Mouse (Mus musculus) stomach, embryonic 14.5 days (tissue): ENCODE results near the gene Gosr1. TPM values are rescaled to one million over a fixed set of nuclear protein-coding genes. Genes with fewer than 3 reads are reported as not detected.

Source experiments
- ATAC-seq: fragments of 200-750 bp; cut with Nextera tagmentation; 2 replicates; pipeline ENCODE4 v1.8.0; 2017; ENCODE audit warnings: low read depth, moderate TSS enrichment; ENCODE audit not compliant: insufficient number of reproducible peaks, insufficient read depth, low FRiP score
- H3K27ac ChIP-seq: fragments of 300-500 bp; sonication (generic); 2 replicates; pipeline ENCODE4 v1.5.1; 2014; ENCODE audit warnings: mild to moderate bottlenecking, low read length, moderate library complexity, mixed read lengths
- H3K27me3 ChIP-seq: fragments of 300-500 bp; sonication (generic); 2 replicates; pipeline ENCODE4 v1.6.1; 2014; ENCODE audit warnings: low read length, control low read depth, mixed read lengths; ENCODE audit not compliant: control insufficient read depth, insufficient read depth
- H3K36me3 ChIP-seq: fragments of 300-500 bp; sonication (generic); 2 replicates; pipeline ENCODE4 v1.6.1; 2014; ENCODE audit warnings: mild to moderate bottlenecking, control low read depth, low read length, moderate library complexity, mixed read lengths; ENCODE audit not compliant: control insufficient read depth, insufficient read depth
- H3K4me1 ChIP-seq: fragments of 300-500 bp; sonication (generic); 2 replicates; pipeline ENCODE4 v1.6.1; 2014; ENCODE audit warnings: low read length, control low read depth, mixed read lengths; ENCODE audit not compliant: control insufficient read depth, insufficient read depth
- H3K4me2 ChIP-seq: fragments of 300-500 bp; sonication (generic); replicated peaks from 2 replicates; pipeline ENCODE4 v1.6.1; 2014; ENCODE audit warnings: low read depth, low read length, control low read depth
- H3K4me3 ChIP-seq: fragments of 300-500 bp; sonication (generic); 2 replicates; pipeline ENCODE4 v1.5.1; 2014; ENCODE audit warnings: low read depth, low read length, control low read depth
- H3K9ac ChIP-seq: fragments of 300-500 bp; sonication (generic); replicated peaks from 2 replicates; pipeline ENCODE4 v1.6.1; 2014; ENCODE audit warnings: low read depth, mild to moderate bottlenecking, control low read depth, low read length, moderate library complexity, mixed read lengths
- H3K9me3 ChIP-seq: fragments of 300-500 bp; sonication (generic); 2 replicates; pipeline ENCODE4 v1.6.1; 2016; ENCODE audit warnings: low read depth, low read length, control low read depth; ENCODE audit not compliant: control insufficient read depth
- WGBS: fragments of 180-500 bp; shearing (Covaris S2); extraction: QIAGEN DNeasy Blood & Tissue Kit; methylation state at CpG from one replicate; pipeline ENCODE4 v1.1.7; 2014; 5-methylcytosine and 5-hydroxymethylcytosine counted together
- polyA plus RNA-seq: library from polyadenylated mRNA; unstranded; fragments of >200 nt; fragmentation: Nextera tagmentation; extraction: Ambion mirVana; gene quantifications from 2 replicates; pipeline ENCODE4 v1.2.1, GENCODE M21; 2014

Gosr1 gene
- polyA plus RNA-seq, 1 experiment from 2014 or later = 33.5 TPM

DNA sequence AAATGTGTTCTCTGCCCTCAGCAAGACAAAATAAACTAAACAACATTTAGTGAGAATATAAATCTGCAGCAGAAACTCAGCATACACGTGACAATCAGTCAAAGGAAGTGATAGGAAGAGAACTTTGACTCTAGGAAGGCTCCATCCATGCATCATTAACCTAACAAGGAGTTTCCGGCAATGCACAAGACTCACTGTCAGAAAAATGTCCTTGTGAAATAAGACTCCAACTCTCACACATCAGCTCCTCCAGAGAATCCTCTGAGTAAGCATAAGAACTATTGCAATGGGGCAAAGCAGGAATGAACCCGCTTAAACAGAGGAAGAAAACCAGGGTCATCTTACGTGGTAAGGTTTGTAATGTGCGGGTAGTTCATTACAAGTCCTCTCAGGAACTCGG, 33.9 kb upstream of the Gosr1 start:
- no peak overlapping the region for H3K27ac ChIP-seq
- H3K36me3 ChIP-seq = peaks cover 21% of the 10 kb centered on the region; the same call in 1 of the 2 replicates
- no peaks in the 10 kb centered on the region for H3K9me3 ChIP-seq
- 83% methylated on average over 6 of the region's 6 CpGs for whole genome bisulfite sequencing
- no peaks in the 10 kb centered on the region for H3K4me1 ChIP-seq
- no peak for ATAC-seq
- H3K9ac ChIP-seq = no peak overlapping the region
- H3K27me3 ChIP-seq = no peaks in the 10 kb centered on the region
- no peak overlapping the region for H3K4me3 ChIP-seq
- H3K4me2 ChIP-seq = no peak overlapping the region

DNA sequence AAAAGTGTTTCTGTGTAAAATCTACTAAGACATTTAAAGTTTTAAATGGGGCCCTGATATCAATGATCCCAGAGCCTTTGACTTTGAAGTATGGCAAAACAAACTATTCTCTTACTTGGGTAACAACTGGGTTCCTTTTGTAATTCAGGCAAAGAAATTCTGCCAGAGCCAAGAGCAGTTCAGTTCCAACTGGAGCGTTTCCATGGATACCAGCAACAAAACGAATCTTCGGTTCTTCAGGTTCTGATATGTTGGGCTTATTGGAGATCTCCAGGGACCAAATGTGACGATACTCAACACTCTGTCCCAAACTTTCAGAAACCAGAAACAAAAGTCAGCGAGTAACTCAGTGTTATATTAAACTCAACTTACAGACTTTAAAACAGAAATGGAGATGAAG, 31.9 kb upstream of the Gosr1 start:
- H3K36me3 ChIP-seq = peaks cover 27% of the 10 kb centered on the region
- WGBS = 89% methylated on average over 5 of the region's 5 CpGs

DNA sequence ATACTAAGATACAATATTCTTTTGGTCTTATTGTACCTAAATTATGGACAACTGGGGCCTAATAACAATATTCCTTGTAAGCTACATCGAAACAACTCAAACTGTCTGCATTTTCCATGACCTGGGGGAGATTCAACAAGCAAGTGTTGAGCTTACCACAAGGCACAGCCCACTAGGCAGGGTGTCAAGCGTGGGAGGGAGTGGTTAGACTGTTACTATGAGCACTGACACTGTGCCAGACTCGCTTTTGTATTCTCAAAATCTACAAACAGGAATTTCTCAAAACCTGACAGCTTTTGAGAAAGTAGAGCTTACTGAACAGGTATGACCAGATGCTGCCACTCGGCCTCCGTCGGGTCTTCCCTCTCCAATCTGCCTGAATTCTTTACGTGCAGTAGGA, 28.0 kb upstream of the Gosr1 start:
- Histone ChIP-seq H3K4me1 (no peaks in the 10 kb centered on the region), H3K9ac (no peak overlapping the region), H3K9me3 (no peaks in the 10 kb centered on the region), H3K27me3 (no peaks in the 10 kb centered on the region), H3K27ac (no peak overlapping the region), H3K4me3 (no peak overlapping the region), H3K4me2 (no peak overlapping the region), H3K36me3 (peaks cover 14% of the 10 kb centered on the region)
- ATAC-seq = no peak
- 77% methylated on average over 7 of the region's 7 CpGs for WGBS

More for the DNA sequence above, 31.9 kb upstream of the Gosr1 start:
- ATAC-seq = no peak
- Histone ChIP-seq H3K4me2 (no peak overlapping the region), H3K9ac (no peak overlapping the region), H3K27ac (no peak overlapping the region), H3K27me3 (no peaks in the 10 kb centered on the region), H3K9me3 (no peaks in the 10 kb centered on the region), H3K4me3 (no peak overlapping the region), H3K4me1 (no peaks in the 10 kb centered on the region)

DNA sequence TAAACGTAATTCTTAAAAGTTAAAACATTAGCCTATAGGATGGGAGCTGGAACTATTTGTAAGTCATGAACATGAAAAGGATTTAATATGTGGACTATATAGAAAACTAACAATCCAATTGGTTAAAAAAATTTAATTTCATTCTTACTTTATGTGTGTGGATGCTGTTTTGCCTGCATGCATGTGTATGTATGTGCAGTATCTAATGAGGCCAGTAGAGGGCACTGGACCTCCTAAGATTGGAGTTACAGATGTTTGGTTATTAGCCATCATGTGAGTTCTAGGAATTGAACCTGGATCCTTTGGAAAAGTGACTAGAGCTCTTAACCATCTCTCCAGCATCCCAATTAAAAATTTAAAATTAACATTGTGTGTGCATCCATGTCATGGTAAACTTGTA, 25.9 kb upstream of the Gosr1 start:
- no peak for ATAC-seq
- Histone ChIP-seq H3K4me1 (no peaks in the 10 kb centered on the region), H3K27me3 (no peaks in the 10 kb centered on the region), H3K36me3 (peaks cover 20% of the 10 kb centered on the region), H3K9ac (no peak overlapping the region), H3K4me3 (no peak overlapping the region), H3K4me2 (no peak overlapping the region), H3K9me3 (no peaks in the 10 kb centered on the region), H3K27ac (no peak overlapping the region)
- WGBS = 77% methylated on average over 1 of the region's 1 CpGs

DNA sequence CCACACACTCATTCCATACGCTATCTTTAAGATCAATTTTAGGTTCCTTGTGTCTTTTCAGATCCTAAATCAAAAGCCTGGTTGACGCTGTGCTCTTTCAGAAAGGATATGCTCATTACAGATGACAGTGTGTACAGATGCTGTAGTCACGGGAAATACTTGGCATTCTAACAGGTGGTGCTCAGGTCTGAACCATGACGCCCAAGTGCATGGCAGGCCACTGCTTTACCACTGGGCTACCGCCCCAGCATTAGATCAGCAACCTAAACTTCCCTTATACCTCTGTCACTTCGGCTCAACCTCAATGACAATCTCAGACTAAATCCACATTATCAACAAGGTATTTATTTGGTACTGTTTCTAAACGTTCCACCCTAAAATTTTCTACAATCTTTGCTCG, 12.2 kb upstream of the Gosr1 start:
- Histone ChIP-seq H3K4me2 (no peak overlapping the region), H3K4me1 (no peaks in the 10 kb centered on the region), H3K9ac (no peak overlapping the region), H3K36me3 (peaks cover 5% of the 10 kb centered on the region; the same call in 1 of the 2 replicates), H3K4me3 (no peak overlapping the region), H3K9me3 (no peaks in the 10 kb centered on the region), H3K27me3 (no peaks in the 10 kb centered on the region), H3K27ac (no peak overlapping the region)
- WGBS = 82% methylated on average over 8 of the region's 8 CpGs
- no peak for ATAC-seq

DNA sequence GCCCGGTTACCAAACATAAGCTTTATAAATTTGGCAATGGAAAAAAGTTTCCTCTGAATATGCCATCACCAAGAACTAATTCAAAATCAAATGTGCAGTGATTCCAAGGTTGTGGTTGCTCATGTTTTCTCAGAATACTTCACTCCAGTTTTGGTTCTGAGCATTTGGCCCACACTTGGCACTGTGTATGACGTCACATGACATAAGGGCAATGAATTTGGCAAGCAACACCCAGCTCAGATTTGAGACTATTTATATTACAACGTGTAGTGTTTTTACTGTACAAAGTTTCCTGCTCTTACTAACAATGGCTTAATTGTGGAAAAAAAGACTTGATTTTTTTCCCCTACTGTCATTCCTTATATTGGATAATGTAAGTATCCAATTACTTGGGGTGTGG, 10.4 kb upstream of the Gosr1 start:
- H3K4me1 ChIP-seq = no peaks in the 10 kb centered on the region
- ATAC-seq = no peak
- H3K4me3 ChIP-seq = no peak overlapping the region
- no peaks in the 10 kb centered on the region for H3K27me3 ChIP-seq
- H3K9me3 ChIP-seq = no peaks in the 10 kb centered on the region
- H3K27ac ChIP-seq = no peak overlapping the region
- no peaks in the 10 kb centered on the region for H3K36me3 ChIP-seq
- H3K4me2 ChIP-seq = no peak overlapping the region
- H3K9ac ChIP-seq = no peak overlapping the region
- 62% methylated on average over 3 of the region's 3 CpGs for WGBS

DNA sequence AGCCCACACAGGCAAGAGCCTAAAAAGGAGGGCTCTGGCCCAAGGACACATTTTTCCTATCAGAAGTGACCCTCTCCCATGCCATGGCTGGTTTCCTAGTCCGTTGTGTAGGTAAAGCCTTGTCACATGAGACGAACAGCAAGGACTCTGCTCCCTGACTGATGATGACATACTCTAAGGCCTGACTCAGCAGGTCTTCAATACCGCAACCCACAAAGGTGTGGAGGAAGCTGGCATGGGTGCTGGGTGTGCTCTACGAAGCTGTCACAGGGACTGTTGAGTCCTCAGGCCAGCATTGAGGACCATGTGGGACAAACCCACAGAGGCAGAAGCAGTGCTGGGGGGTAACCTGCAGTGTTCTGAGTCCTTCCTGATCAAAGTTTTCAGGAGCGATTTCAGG, 7.2 kb upstream of the Gosr1 start:
- H3K4me3 ChIP-seq = no peak overlapping the region
- H3K36me3 ChIP-seq = no peaks in the 10 kb centered on the region
- 78% methylated on average over 5 of the region's 5 CpGs for WGBS
- no peaks in the 10 kb centered on the region for H3K4me1 ChIP-seq
- no peak overlapping the region for H3K27ac ChIP-seq
- H3K4me2 ChIP-seq = no peak overlapping the region
- ATAC-seq = no peak
- H3K9ac ChIP-seq = no peak overlapping the region
- no peaks in the 10 kb centered on the region for H3K27me3 ChIP-seq
- H3K9me3 ChIP-seq = no peaks in the 10 kb centered on the region

DNA sequence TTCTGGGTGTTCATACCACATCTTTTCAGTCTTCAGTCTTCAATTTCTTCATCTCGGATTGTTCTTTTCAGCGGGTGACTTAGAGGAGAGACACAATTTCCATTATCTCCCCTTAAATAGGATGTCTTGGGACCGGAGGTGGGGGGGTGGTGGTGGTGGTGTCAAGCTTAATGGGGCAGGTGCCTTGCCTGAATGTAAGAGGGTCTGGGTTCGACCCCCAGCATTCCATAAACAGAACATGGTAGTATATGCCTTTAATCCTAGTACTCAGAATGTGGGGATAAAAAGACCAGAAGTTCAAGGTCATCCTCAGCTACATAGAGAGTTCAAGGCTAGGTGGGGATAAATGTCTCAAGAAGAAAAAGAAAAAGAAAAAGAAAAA, 353 bp upstream of the Gosr1 start:
- WGBS = 14% methylated on average over 4 of the region's 4 CpGs
- ATAC-seq = no peak
- H3K9ac ChIP-seq = no peak overlapping the region

DNA sequence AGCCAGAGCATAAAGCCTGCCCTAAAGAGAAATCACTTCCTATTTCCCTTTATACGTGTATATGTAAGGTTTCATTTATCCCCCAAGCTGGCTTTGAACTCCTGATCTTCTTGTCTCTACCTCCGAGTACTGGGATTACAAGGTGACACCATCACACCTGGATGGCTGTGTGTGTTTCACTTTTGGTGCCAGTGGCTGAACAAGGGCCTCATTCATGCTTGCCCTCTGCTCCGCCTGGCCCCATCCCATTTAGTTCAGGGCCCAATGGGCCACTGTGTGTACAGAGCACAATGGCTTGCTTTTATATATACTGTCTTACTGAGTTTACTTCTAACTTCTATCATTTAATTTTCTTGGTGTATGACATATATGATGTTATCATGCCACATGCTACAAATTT, 11.1 kb downstream of the Gosr1 start:
- Histone ChIP-seq H3K27me3 (no peaks in the 10 kb centered on the region), H3K4me3 (no peak overlapping the region), H3K4me1 (no peaks in the 10 kb centered on the region), H3K36me3 (peaks cover 68% of the 10 kb centered on the region), H3K4me2 (no peak overlapping the region), H3K9me3 (no peaks in the 10 kb centered on the region), H3K27ac (no peak overlapping the region), H3K9ac (no peak overlapping the region)
- WGBS = 89% methylated on average over 3 of the region's 3 CpGs
- ATAC-seq = no peak

More for the DNA sequence above, 353 bp upstream of the Gosr1 start:
- Histone ChIP-seq H3K9me3 (no peaks in the 10 kb centered on the region), H3K36me3 (peaks cover 15% of the 10 kb centered on the region; the same call in 1 of the 2 replicates), H3K4me3 (peak overlapping the region; percentile 93), H3K4me2 (peak overlapping the region; percentile 19; the same call in 1 of the 2 replicates), H3K27me3 (no peaks in the 10 kb centered on the region), H3K4me1 (peaks cover 2% of the 10 kb centered on the region; the same call in 1 of the 2 replicates), H3K27ac (no peak overlapping the region)
